Mouse (Mus musculus) NIH3T3 (cell line): Measurements from ENCODE around the gene Mllt11.

Experiments used
- DNase-seq: peaks from one replicate; pipeline ENCODE4 v3.0.0-alpha.2; 2012; ENCODE audit warnings: low read depth

The Mllt11 gene

GRCm38 (mm10) chr3:95246465-95247231, 14.7 kb upstream of the Mllt11 start:
- DNase-seq = peak; percentile 96

- no peak for DNase-seq
Observed at GRCm38 (mm10) chr3:95243086-95243485, 11.1 kb upstream of the Mllt11 start.

- no peak for DNase-seq
Observed at GRCm38 (mm10) chr3:95241498-95241897, 9.5 kb upstream of the Mllt11 start, which contains the start of gene Gm128. Gm128 (minus strand) TSS chr3:95241598.

GRCm38 (mm10) chr3:95240900-95241299, 8.9 kb upstream of the Mllt11 start:
- no peak for DNase-seq

GRCm38 (mm10) chr3:95239971-95240370, 8.0 kb upstream of the Mllt11 start:
- no peak for DNase-seq

- DNase-seq = no peak
Observed at GRCm38 (mm10) chr3:95239022-95239421, 7.1 kb upstream of the Mllt11 start.

GRCm38 (mm10) chr3:95237541-95238099, 5.6 kb upstream of the Mllt11 start:
- DNase-seq = peak; percentile 84

- DNase-seq = no peak
Observed at GRCm38 (mm10) chr3:95235386-95236301, 3.7 kb upstream of the Mllt11 start.

GRCm38 (mm10) chr3:95233303-95233980, 1.5 kb upstream of the Mllt11 start:
- DNase-seq = no peak

GRCm38 (mm10) chr3:95232771-95233170, 800 bp upstream of the Mllt11 start:
- peak; percentile 86 for DNase-seq

GRCm38 (mm10) chr3:95230495-95231297, 1.3 kb downstream of the Mllt11 start:
- DNase-seq = no peak

GRCm38 (mm10) chr3:95229781-95230494, 2.0 kb downstream of the Mllt11 start:
- DNase-seq = peak; percentile 72

- peak; percentile 33 for DNase-seq
Observed at GRCm38 (mm10) chr3:95228894-95229780, 2.8 kb downstream of the Mllt11 start.

- DNase-seq = peak; percentile 86
Observed at GRCm38 (mm10) chr3:95228148-95228893, 3.6 kb downstream of the Mllt11 start, which contains the start of gene Cdc42se1. Cdc42se1 (plus strand) TSS chr3:95228732.

- DNase-seq = peak; percentile 51
Observed at GRCm38 (mm10) chr3:95227214-95227613, 4.8 kb downstream of the Mllt11 start.

GRCm38 (mm10) chr3:95224295-95224694, 7.7 kb downstream of the Mllt11 start:
- peak; percentile 50 for DNase-seq

- DNase-seq = no peak
Observed at GRCm38 (mm10) chr3:95223041-95223440, 8.9 kb downstream of the Mllt11 start.

- DNase-seq = peak; percentile 73
Observed at GRCm38 (mm10) chr3:95218466-95219137, 13.4 kb downstream of the Mllt11 start.
